Mouse (Mus musculus) heart, embryonic 13.5 days (tissue): ENCODE measurements at regions not wholly inside any gene's neighbourhood (a gene's known extent, or its start where the extent isn't known, plus 50 kb on each side); places are given as distances from the start of the nearest gene placed in this dataset.

Source experiments
- ATAC-seq: fragments of 200-750 bp; cut with Nextera tagmentation; 2 replicates; pipeline ENCODE4 v1.8.0; 2017; ENCODE audit warnings: moderate TSS enrichment; ENCODE audit not compliant: insufficient number of reproducible peaks, low FRiP score, low TSS enrichment; ENCODE audit errors: extremely low read depth
- H3K27ac ChIP-seq: fragments of 300-500 bp; sonication (generic); replicated peaks from 2 replicates; pipeline ENCODE4 v1.5.1; 2015; ENCODE audit warnings: moderate library complexity, mild to moderate bottlenecking, inconsistent platforms
- H3K27me3 ChIP-seq: fragments of 300-500 bp; sonication (generic); replicated peaks from 2 replicates; pipeline ENCODE4 v1.6.1; 2015; ENCODE audit warnings: mild to moderate bottlenecking, inconsistent platforms
- H3K36me3 ChIP-seq: fragments of 300-500 bp; sonication (generic); 2 replicates; pipeline ENCODE4 v1.6.1; 2015; ENCODE audit warnings: mild to moderate bottlenecking, inconsistent platforms
- H3K4me1 ChIP-seq: fragments of 300-500 bp; sonication (generic); 2 replicates; pipeline ENCODE4 v1.6.1; 2015; ENCODE audit warnings: inconsistent platforms
- H3K4me2 ChIP-seq: fragments of 300-500 bp; sonication (generic); 2 replicates; pipeline ENCODE4 v1.6.1; 2015; ENCODE audit warnings: inconsistent platforms, mild to moderate bottlenecking, moderate library complexity
- H3K4me3 ChIP-seq: fragments of 300-500 bp; sonication (generic); 2 replicates; pipeline ENCODE4 v1.5.1; 2015; ENCODE audit warnings: moderate library complexity, mild to moderate bottlenecking, inconsistent platforms
- H3K9ac ChIP-seq: fragments of 300-500 bp; sonication (generic); 2 replicates; pipeline ENCODE4 v1.6.1; 2015; ENCODE audit warnings: inconsistent platforms, mild to moderate bottlenecking, moderate library complexity
- H3K9me3 ChIP-seq: fragments of 300-500 bp; sonication (generic); 2 replicates; pipeline ENCODE4 v1.6.1; 2016; ENCODE audit warnings: inconsistent platforms
- WGBS: fragments of 180-500 bp; shearing (Covaris S2); methylation state at CpG from one replicate; pipeline ENCODE4 v1.1.7; 2015; ENCODE audit warnings: mixed read lengths; 5-methylcytosine and 5-hydroxymethylcytosine counted together

DNA sequence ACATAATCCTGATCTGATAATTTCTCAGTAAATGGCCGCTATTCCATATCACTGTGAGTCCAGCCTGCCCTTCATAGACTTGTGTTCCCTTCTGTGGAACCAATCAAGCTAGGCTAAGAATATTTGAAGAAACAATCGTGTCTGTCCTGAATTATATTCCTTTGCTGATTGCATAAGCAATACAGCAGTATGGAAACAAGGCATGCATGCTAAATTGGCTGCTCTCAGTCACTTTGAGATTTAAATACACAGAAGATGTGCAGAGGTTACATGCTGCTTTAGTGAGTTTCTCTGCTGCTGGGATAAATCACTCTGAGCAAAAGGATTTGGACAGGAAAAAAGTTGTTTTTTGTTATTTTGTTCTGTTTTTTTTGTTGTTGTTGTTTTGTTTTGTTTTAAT is 331.4 kb upstream of the Nrp1 start:
- Histone ChIP-seq H3K27ac (no peak overlapping the region), H3K9me3 (no peaks in the 10 kb centered on the region), H3K9ac (no peak overlapping the region), H3K4me2 (no peak overlapping the region), H3K27me3 (no peaks in the 10 kb centered on the region), H3K4me3 (no peak overlapping the region), H3K4me1 (peaks cover 46% of the 10 kb centered on the region), H3K36me3 (no peaks in the 10 kb centered on the region)
- ATAC-seq = no peak
- WGBS = 71% methylated on average over 2 of the region's 2 CpGs

- H3K9me3 ChIP-seq = no peaks in the 10 kb centered on the region
- H3K9ac ChIP-seq = no peak overlapping the region
- WGBS = 75% methylated on average over 24 of the region's 24 CpGs
- peak overlapping the region; percentile 53 for H3K27ac ChIP-seq
- peaks cover 50% of the 10 kb centered on the region for H3K4me1 ChIP-seq
- no peak for ATAC-seq
- no peak overlapping the region for H3K4me2 ChIP-seq
- no peak overlapping the region for H3K4me3 ChIP-seq
- no peaks in the 10 kb centered on the region for H3K36me3 ChIP-seq
- H3K27me3 ChIP-seq = no peaks in the 10 kb centered on the region
These were observed 327.8 kb upstream of the Nrp1 start for GRCm38 (mm10) chr8:128030335-128031280.

- Histone ChIP-seq H3K4me3 (no peak overlapping the region), H3K9ac (no peak overlapping the region), H3K4me1 (peaks cover 52% of the 10 kb centered on the region), H3K27ac (peak overlapping the region; percentile 40), H3K9me3 (no peaks in the 10 kb centered on the region), H3K4me2 (peak overlapping the region; percentile 17; the same call in 1 of the 2 replicates), H3K36me3 (no peaks in the 10 kb centered on the region), H3K27me3 (no peaks in the 10 kb centered on the region)
- 0 out of 2 replicates have a peak, but pooled peaks have one; percentile 46 for ATAC-seq
- 8% methylated on average over 6 of the region's 6 CpGs for WGBS
These were observed 324.3 kb upstream of the Nrp1 start for GRCm38 (mm10) chr8:128034127-128034526.

- H3K4me1 ChIP-seq = peaks cover 45% of the 10 kb centered on the region
- H3K4me2 ChIP-seq = no peak overlapping the region
- no peak overlapping the region for H3K27ac ChIP-seq
- no peaks in the 10 kb centered on the region for H3K27me3 ChIP-seq
- WGBS = 58% methylated on average over 3 of the region's 3 CpGs
- no peak for ATAC-seq
- no peaks in the 10 kb centered on the region for H3K36me3 ChIP-seq
- no peaks in the 10 kb centered on the region for H3K9me3 ChIP-seq
- no peak overlapping the region for H3K9ac ChIP-seq
- no peak overlapping the region for H3K4me3 ChIP-seq
These were observed 322.7 kb upstream of the Nrp1 start for GRCm38 (mm10) chr8:128035672-128036071.

GRCm38 (mm10) chr8:128039341-128040064 is 318.9 kb upstream of the Nrp1 start:
- ATAC-seq = no peak
- Histone ChIP-seq H3K27ac (no peak overlapping the region), H3K4me2 (no peak overlapping the region), H3K9me3 (0 out of 2 replicates have a peak, but pooled peaks cover 5% of the 10 kb centered on the region), H3K27me3 (no peaks in the 10 kb centered on the region), H3K4me3 (no peak overlapping the region), H3K36me3 (no peaks in the 10 kb centered on the region), H3K4me1 (peaks cover 29% of the 10 kb centered on the region), H3K9ac (no peak overlapping the region)
- WGBS = 62% methylated on average over 6 of the region's 6 CpGs

DNA sequence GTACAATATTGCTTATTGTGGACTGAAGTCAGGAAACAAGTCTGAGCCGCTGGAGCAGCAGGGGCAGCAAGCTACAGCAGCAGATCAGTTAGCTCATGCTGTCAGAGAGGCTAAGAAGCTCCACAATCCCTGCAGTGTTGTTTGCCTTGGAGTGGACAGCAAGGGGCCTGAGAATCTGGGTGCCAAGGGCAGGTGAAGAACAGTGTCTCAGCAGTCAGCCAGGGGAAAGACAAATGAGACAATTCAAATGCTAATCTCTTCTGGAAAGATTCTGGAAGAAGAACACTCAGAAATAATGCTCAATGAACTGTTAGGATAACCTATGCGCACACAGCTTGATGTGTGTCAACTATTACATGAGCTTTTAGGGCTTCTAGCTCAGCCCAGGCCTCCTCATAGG is 315.5 kb upstream of the Nrp1 start:
- no peak overlapping the region for H3K27ac ChIP-seq
- H3K36me3 ChIP-seq = no peaks in the 10 kb centered on the region
- no peak overlapping the region for H3K4me2 ChIP-seq
- WGBS = 60% methylated on average over 2 of the region's 2 CpGs
- H3K9me3 ChIP-seq = 0 out of 2 replicates have a peak, but pooled peaks cover 5% of the 10 kb centered on the region
- H3K9ac ChIP-seq = no peak overlapping the region
- no peaks in the 10 kb centered on the region for H3K27me3 ChIP-seq
- no peak for ATAC-seq
- H3K4me1 ChIP-seq = peaks cover 11% of the 10 kb centered on the region
- no peak overlapping the region for H3K4me3 ChIP-seq

DNA sequence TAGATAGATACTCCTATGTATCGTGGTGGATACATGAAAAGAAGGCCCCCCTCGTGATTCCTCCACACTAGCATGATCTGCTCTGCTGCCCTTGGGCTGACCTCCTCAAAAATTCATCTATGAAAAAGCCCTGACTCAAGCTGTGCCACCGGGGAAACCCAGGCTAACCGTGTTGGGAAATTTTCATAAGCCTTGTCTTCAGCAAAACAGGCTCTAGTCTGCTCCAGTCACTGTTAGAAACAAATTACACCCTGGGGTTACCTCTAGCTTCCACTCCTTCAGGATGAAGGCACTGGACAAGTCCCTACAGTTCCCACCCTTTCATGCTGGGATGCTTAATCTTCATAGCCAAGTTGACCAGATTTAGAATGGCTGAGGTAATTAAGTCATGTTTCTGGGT is 315.0 kb upstream of the Nrp1 start:
- 62% methylated on average over 4 of the region's 4 CpGs for WGBS
- no peak overlapping the region for H3K27ac ChIP-seq
- no peak overlapping the region for H3K4me2 ChIP-seq
- H3K27me3 ChIP-seq = no peaks in the 10 kb centered on the region
- H3K4me3 ChIP-seq = no peak overlapping the region
- H3K9ac ChIP-seq = no peak overlapping the region
- 0 out of 2 replicates have a peak, but pooled peaks cover 5% of the 10 kb centered on the region for H3K9me3 ChIP-seq
- H3K36me3 ChIP-seq = no peaks in the 10 kb centered on the region
- H3K4me1 ChIP-seq = peaks cover 11% of the 10 kb centered on the region
- no peak for ATAC-seq

DNA sequence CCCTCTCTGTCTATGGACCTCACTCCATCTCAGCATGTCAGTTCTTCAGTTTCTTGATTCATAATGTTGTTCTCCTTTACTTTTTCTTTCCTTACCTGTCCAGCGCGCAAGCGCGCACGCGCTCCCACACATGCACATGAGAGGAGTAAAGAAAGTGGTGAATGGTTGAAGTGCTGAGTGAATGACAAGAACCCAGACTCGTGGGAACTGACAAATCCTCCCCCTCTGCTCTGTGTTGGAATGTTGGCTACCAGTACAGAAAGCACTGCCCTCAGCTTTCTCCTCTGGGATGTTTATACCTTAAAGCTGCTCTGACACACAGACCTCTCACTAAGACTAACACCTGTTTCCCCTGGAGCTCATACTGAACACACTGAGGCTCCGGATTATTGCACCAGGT is 302.2 kb upstream of the Nrp1 start:
- Histone ChIP-seq H3K4me3 (no peak overlapping the region), H3K27me3 (no peaks in the 10 kb centered on the region), H3K4me1 (peaks cover 20% of the 10 kb centered on the region), H3K9ac (no peak overlapping the region), H3K36me3 (no peaks in the 10 kb centered on the region), H3K4me2 (peak overlapping the region; percentile 2; the same call in 1 of the 2 replicates), H3K9me3 (no peaks in the 10 kb centered on the region), H3K27ac (no peak overlapping the region)
- ATAC-seq = no peak
- 43% methylated on average over 8 of the region's 8 CpGs for WGBS

DNA sequence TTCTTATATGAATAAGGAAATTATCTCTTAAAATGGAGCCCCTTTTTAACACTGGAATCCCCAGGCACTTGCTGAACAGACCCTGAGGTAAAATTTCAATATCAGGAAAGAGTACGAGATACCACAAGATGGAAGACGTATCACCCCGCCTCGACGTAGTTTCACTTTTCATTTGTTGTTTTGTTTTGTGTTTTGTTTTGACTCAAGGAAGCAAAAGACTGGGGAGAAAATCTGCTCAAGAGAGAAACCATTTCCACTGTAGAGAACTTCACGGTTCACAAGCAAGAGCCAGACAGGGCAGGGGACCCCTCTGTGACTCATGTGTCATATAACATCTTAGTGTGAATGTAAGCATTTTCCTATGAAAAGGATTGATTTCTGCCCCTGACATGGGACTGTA is 300.6 kb upstream of the Nrp1 start:
- Histone ChIP-seq H3K27me3 (no peaks in the 10 kb centered on the region), H3K4me1 (peaks cover 26% of the 10 kb centered on the region), H3K9me3 (no peaks in the 10 kb centered on the region), H3K4me3 (no peak overlapping the region), H3K9ac (no peak overlapping the region), H3K4me2 (no peak overlapping the region), H3K36me3 (no peaks in the 10 kb centered on the region), H3K27ac (no peak overlapping the region)
- no peak for ATAC-seq
- 84% methylated on average over 6 of the region's 6 CpGs for WGBS

DNA sequence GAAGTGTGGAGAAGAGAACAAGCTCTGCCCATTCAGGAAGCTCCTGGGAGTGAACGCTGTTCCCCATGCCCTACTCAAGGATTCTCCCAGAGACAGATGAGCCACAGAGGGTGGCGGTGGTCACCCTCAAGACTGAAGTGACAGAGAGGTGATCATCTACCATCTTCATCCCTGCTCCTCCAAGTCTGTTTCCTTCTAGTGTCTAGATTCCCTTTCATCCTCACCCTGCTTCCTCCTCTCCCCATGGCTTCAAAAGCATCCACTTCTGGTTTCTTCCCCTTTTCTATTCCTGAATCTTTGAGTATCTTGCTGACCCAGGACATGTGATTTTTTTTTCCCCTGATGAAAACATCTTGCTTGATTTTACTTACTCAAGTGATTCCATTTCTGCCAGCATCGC is 298.6 kb upstream of the Nrp1 start:
- 80% methylated on average over 3 of the region's 3 CpGs for WGBS
- Histone ChIP-seq H3K4me3 (no peak overlapping the region), H3K27me3 (no peaks in the 10 kb centered on the region), H3K4me2 (no peak overlapping the region), H3K9ac (no peak overlapping the region), H3K36me3 (no peaks in the 10 kb centered on the region), H3K27ac (no peak overlapping the region), H3K4me1 (peaks cover 26% of the 10 kb centered on the region), H3K9me3 (no peaks in the 10 kb centered on the region)
- no peak for ATAC-seq

DNA sequence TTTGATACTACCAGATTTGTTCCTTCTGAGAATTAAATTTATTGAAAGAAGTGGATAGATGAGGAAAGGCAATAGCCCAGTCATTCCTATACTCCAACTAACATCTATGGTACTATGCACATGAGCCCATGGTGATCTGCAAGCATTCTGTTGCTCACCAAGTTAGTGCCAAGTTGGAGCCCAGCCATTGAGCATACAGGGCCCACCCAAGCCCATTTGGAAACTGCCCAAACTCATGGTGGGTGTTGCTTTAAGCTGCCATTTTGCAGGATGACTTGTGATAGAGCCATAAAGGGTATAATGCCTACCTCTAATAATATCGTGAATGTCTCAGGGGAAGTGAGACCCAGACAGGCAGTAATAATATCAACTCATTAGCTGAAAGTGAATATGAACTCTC is 294.2 kb upstream of the Nrp1 start:
- peaks cover 6% of the 10 kb centered on the region; the same call in 1 of the 2 replicates for H3K4me1 ChIP-seq
- no peaks in the 10 kb centered on the region for H3K36me3 ChIP-seq
- H3K9me3 ChIP-seq = no peaks in the 10 kb centered on the region
- 78% methylated on average over 1 of the region's 1 CpGs for WGBS
- ATAC-seq = no peak
- no peaks in the 10 kb centered on the region for H3K27me3 ChIP-seq
- no peak overlapping the region for H3K27ac ChIP-seq
- no peak overlapping the region for H3K4me3 ChIP-seq
- no peak overlapping the region for H3K4me2 ChIP-seq
- no peak overlapping the region for H3K9ac ChIP-seq
